Mouse (Mus musculus) neural tube, embryonic 15.5 days (tissue): ENCODE measurements around the gene Erich3. TPM values are rescaled to one million over a fixed set of nuclear protein-coding genes. Genes with fewer than 3 reads are reported as not detected.

ENCODE experiments used
- ATAC-seq: fragments of 200-750 bp; cut with Nextera tagmentation; 2 replicates; pipeline ENCODE4 v1.8.0; 2017; ENCODE audit warnings: mild to moderate bottlenecking, moderate TSS enrichment, moderate library complexity; ENCODE audit not compliant: low FRiP score
- H3K27ac ChIP-seq: fragments of 300-500 bp; sonication (generic); replicated peaks from 2 replicates; pipeline ENCODE4 v1.5.1; 2015; ENCODE audit warnings: mild to moderate bottlenecking, inconsistent platforms
- H3K27me3 ChIP-seq: fragments of 300-500 bp; sonication (generic); replicated peaks from 2 replicates; pipeline ENCODE4 v1.6.1; 2015; ENCODE audit warnings: inconsistent platforms
- H3K36me3 ChIP-seq: fragments of 300-500 bp; sonication (generic); 2 replicates; pipeline ENCODE4 v1.6.1; 2015; ENCODE audit warnings: inconsistent platforms
- H3K4me1 ChIP-seq: fragments of 300-500 bp; sonication (generic); 2 replicates; pipeline ENCODE4 v1.6.1; 2015; ENCODE audit warnings: inconsistent platforms
- H3K4me2 ChIP-seq: fragments of 300-500 bp; sonication (generic); 2 replicates; pipeline ENCODE4 v1.6.1; 2015; ENCODE audit warnings: inconsistent platforms, mild to moderate bottlenecking, moderate library complexity
- H3K4me3 ChIP-seq: fragments of 300-500 bp; sonication (generic); replicated peaks from 2 replicates; pipeline ENCODE4 v1.5.1; 2015; ENCODE audit warnings: mild to moderate bottlenecking, inconsistent platforms
- H3K9ac ChIP-seq: fragments of 300-500 bp; sonication (generic); replicated peaks from 2 replicates; pipeline ENCODE4 v1.6.1; 2015; ENCODE audit warnings: mild to moderate bottlenecking, inconsistent platforms
- H3K9me3 ChIP-seq: fragments of 300-500 bp; sonication (generic); replicated peaks from 2 replicates; pipeline ENCODE4 v1.6.1; 2016; ENCODE audit warnings: inconsistent platforms
- WGBS: fragments of 180-500 bp; shearing (Covaris S2); methylation state at CpG from one replicate; pipeline ENCODE4 v1.1.7; 2015; ENCODE audit warnings: mixed read lengths; 5-methylcytosine and 5-hydroxymethylcytosine counted together
- polyA plus RNA-seq: library from polyadenylated mRNA; unstranded; fragments of >200 nt; fragmentation: Nextera tagmentation; extraction: Ambion mirVana; gene quantifications from 2 replicates; pipeline ENCODE4 v1.2.1, GENCODE M21; 2015

Gene Erich3
- polyA plus RNA-seq, 1 experiment from 2014 or later: 1.9 TPM

DNA sequence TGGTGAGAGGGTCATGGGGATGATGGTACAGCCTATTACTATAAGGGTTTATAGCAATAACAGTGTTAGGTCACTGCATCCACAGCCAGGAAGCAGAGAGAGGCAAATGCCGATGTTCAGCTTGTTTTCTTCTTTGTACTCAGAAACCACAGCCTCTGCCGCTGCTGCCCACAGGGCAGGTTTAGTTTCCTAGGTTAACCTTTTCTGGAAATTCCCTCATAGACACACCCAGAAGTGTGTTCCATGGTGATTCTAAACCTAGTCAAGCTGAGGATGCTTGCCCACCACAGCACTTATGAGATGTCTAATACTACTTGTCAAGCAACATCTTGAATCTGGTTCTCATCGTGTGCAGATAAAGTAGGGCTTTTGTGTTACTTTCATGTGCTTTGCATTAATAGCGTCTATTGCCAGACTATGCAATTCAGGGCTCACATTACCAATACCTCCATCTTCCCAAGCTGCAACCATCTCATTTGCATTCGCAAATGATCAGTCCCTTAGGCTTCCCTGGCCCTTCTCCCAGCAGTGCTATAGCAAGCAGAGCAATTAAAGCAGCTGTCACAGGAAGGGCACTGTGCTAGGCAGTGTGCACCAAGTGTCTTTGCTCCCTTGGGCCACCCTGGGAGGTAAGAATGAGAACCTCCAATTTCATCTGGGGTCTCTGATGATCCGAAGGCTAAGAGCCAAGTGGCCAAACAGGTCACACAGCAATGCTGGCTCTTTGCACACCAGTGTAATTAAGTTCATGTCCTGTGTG lies 115.4 kb downstream of the Erich3 start:
- peaks cover 19% of the 10 kb centered on the region for H3K4me1 ChIP-seq
- no peaks in the 10 kb centered on the region for H3K9me3 ChIP-seq
- no peak overlapping the region for H3K4me2 ChIP-seq
- H3K4me3 ChIP-seq: no peak overlapping the region
- 37% methylated on average over 6 of the region's 6 CpGs for WGBS
- no peaks in the 10 kb centered on the region for H3K36me3 ChIP-seq
- no peak overlapping the region for H3K27ac ChIP-seq
- H3K9ac ChIP-seq: no peak overlapping the region
- ATAC-seq: peak; percentile 62; the same call in 1 of the 2 replicates
- H3K27me3 ChIP-seq: no peaks in the 10 kb centered on the region

DNA sequence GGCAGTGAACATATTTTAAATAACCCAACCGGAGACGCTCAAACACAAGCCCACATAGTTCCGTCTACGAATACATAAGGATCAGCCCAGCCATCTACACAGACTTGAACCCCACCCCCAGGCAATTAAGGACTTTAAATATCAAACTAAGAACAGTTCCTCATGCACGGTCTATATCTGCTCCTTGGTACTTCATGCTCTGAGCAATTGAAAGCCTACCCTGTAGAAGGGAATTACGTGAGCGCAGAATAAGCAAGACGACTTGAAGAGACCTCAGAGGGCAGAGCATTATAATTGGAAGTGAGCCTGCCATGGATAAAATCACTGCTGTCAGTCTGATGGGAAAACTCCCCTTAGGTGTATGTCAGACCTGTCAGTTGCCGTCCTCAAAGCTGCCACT lies 122.7 kb downstream of the Erich3 start:
- Histone ChIP-seq H3K36me3 (no peaks in the 10 kb centered on the region), H3K4me1 (no peaks in the 10 kb centered on the region)
- 92% methylated on average over 9 of the region's 9 CpGs for WGBS

DNA sequence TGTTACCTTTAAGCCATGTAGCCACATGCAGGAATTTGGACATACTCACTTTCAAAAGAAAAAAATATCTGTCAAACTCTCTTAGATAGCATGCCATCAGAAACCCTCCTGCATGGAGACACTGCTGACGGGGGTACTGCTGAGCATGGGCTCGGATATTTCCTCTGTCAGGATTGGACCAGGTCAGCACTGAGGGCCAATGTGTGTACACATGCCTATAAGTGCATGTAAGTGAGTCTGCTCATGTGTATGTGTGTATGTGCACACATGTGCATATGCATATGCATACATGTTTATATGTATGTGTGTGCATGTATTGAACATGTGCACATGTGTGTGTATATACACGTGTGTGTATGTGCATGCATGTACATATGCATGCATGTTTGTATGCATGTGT lies 124.0 kb downstream of the Erich3 start:
- no peaks in the 10 kb centered on the region for H3K27me3 ChIP-seq
- no peak overlapping the region for H3K4me3 ChIP-seq
- H3K4me1 ChIP-seq: 0 out of 2 replicates have a peak, but pooled peaks cover 2% of the 10 kb centered on the region
- no peak for ATAC-seq
- H3K27ac ChIP-seq: no peak overlapping the region
- no peaks in the 10 kb centered on the region for H3K9me3 ChIP-seq
- no peak overlapping the region for H3K9ac ChIP-seq
- no peaks in the 10 kb centered on the region for H3K36me3 ChIP-seq
- 91% methylated on average over 3 of the region's 3 CpGs for WGBS
- H3K4me2 ChIP-seq: no peak overlapping the region

More for the DNA sequence above, 122.7 kb downstream of the Erich3 start:
- H3K4me2 ChIP-seq: no peak overlapping the region
- H3K9me3 ChIP-seq: no peaks in the 10 kb centered on the region
- no peaks in the 10 kb centered on the region for H3K27me3 ChIP-seq
- no peak overlapping the region for H3K9ac ChIP-seq
- no peak for ATAC-seq
- H3K27ac ChIP-seq: no peak overlapping the region
- no peak overlapping the region for H3K4me3 ChIP-seq

DNA sequence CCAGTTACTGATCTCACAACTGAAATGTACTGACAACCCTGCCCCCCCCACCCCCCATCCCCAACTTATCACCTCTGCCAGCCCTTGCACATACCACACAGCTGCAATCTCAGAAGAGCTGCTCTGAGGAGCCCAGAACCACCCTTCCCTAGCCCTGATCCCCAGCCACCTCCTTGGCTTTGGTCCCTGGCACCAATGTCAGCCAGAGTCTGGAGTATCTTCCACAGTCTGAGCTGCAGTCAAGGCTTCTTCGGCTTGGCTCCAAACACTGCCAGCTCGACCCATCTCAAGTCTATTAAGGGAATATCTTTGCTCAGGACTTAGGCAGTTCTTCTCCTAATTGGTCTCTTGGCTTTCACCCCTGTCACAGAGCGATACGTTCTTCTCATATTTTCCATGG lies 129.9 kb downstream of the Erich3 start:
- ATAC-seq: no peak
- H3K27me3 ChIP-seq: no peaks in the 10 kb centered on the region
- 69% methylated on average over 4 of the region's 4 CpGs for WGBS
- 0 out of 2 replicates have a peak, but pooled peaks cover 2% of the 10 kb centered on the region for H3K4me1 ChIP-seq
- H3K36me3 ChIP-seq: no peaks in the 10 kb centered on the region
- no peak overlapping the region for H3K9ac ChIP-seq
- H3K9me3 ChIP-seq: no peaks in the 10 kb centered on the region
- no peak overlapping the region for H3K4me2 ChIP-seq
- H3K27ac ChIP-seq: no peak overlapping the region
- H3K4me3 ChIP-seq: no peak overlapping the region

DNA sequence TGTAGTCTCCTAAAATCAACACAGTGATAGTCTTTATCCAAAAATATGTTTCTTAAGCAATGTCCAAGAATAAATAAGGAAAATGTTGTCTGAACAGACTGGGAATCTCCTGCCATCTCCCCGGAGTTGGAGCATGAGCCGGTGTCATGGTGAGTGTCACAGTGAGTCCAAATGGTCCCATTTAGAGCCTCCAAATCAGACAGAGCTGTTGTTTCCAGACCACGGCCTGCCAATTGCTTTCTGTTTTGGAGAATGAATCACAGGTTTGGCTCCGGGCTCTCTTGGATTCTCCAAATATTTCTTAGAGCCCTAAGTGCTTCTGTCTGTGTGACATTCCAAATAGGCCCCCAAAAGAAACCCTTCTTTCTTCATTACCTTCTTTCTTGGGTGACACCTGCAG lies 135.1 kb downstream of the Erich3 start:
- WGBS: 77% methylated on average over 4 of the region's 4 CpGs
- H3K9ac ChIP-seq: no peak overlapping the region
- no peak for ATAC-seq
- H3K27ac ChIP-seq: no peak overlapping the region
- H3K4me1 ChIP-seq: peaks cover 16% of the 10 kb centered on the region
- no peaks in the 10 kb centered on the region for H3K9me3 ChIP-seq
- H3K27me3 ChIP-seq: no peaks in the 10 kb centered on the region
- H3K4me2 ChIP-seq: no peak overlapping the region
- no peaks in the 10 kb centered on the region for H3K36me3 ChIP-seq
- no peak overlapping the region for H3K4me3 ChIP-seq

DNA sequence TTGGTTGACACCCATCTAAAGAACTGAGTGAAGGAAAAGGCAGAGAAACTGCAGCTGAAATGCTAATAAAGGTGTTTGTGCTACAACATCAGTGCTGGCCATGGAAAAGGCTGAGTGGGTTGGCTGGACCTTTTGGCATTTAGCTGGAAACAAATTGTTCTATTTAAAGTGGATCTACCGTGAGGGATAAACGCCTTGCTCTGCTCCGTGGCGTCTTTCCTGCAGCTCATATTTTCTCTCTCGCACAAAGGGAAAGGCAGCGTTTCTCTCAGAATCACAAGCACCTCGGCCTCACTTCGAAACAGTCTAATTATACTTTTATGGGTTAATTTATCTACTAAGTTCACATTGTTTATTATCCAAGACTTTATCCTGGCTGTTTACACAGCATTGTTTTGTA lies 136.8 kb downstream of the Erich3 start:
- Histone ChIP-seq H3K4me2 (peak overlapping the region; percentile 24), H3K4me1 (peaks cover 16% of the 10 kb centered on the region), H3K27ac (peak overlapping the region; percentile 68), H3K9ac (no peak overlapping the region), H3K4me3 (no peak overlapping the region), H3K36me3 (no peaks in the 10 kb centered on the region), H3K9me3 (no peaks in the 10 kb centered on the region), H3K27me3 (no peaks in the 10 kb centered on the region)
- ATAC-seq: no peak; the same call in 1 of the 2 replicates
- WGBS: 7% methylated on average over 8 of the region's 8 CpGs

DNA sequence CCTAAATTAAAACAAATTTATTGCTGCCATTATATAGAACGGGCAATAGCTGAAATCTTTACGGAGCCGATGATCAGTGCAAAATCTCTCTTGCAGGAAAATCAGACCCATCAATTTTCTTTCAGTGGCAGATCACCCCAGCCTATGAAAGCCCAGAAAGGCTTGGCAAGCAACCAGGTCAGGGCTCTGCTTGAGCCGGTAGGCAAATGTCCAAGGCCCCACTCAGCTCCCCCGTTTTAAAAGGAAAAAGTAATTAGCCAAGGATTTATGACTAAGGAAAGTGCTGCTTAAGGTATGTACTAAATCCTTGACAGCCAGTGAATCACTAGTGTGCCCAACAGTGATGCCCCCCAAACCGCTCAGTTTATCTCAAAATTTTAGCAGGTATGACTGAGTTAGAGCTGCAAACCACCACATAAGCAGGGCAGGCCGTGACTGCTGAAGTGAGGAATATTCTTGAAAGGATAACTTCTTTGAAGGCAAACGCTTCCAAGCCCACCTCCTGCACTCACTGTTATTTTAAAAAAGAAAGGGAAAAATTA lies 137.3 kb downstream of the Erich3 start:
- Histone ChIP-seq H3K9me3 (no peaks in the 10 kb centered on the region), H3K9ac (no peak overlapping the region), H3K4me2 (peak overlapping the region; percentile 24; the same call in 1 of the 2 replicates), H3K36me3 (no peaks in the 10 kb centered on the region), H3K4me3 (no peak overlapping the region), H3K27ac (no peak overlapping the region), H3K27me3 (no peaks in the 10 kb centered on the region), H3K4me1 (peaks cover 17% of the 10 kb centered on the region)
- peak; percentile 67 for ATAC-seq
- 30% methylated on average over 8 of the region's 8 CpGs for WGBS

DNA sequence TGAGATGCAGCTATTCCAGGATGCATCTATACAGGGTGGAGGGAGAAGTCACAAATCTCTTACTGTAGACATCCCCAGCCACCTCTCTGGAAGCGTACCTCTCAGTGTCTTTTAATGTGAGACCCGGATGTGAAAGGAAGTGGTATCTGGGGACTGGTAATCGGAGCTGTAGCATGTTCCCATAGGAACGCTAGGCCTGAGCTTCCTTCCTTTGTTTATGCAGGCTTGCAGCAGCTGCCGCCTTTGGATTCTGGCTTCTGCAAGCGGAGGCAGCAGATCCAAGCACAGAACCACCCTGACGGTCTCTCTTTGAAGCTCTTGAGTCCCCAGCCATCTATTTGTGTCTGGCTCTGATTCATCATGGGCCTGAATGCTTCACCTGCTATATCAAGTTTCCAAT lies 143.0 kb downstream of the Erich3 start:
- no peaks in the 10 kb centered on the region for H3K27me3 ChIP-seq
- H3K27ac ChIP-seq: peak overlapping the region; percentile 54
- no peak overlapping the region for H3K4me3 ChIP-seq
- H3K9ac ChIP-seq: no peak overlapping the region
- H3K36me3 ChIP-seq: no peaks in the 10 kb centered on the region
- peaks cover 32% of the 10 kb centered on the region for H3K4me1 ChIP-seq
- peak; percentile 64; the same call in 1 of the 2 replicates for ATAC-seq
- H3K4me2 ChIP-seq: no peak overlapping the region
- 8% methylated on average over 7 of the region's 7 CpGs for WGBS
- no peaks in the 10 kb centered on the region for H3K9me3 ChIP-seq

DNA sequence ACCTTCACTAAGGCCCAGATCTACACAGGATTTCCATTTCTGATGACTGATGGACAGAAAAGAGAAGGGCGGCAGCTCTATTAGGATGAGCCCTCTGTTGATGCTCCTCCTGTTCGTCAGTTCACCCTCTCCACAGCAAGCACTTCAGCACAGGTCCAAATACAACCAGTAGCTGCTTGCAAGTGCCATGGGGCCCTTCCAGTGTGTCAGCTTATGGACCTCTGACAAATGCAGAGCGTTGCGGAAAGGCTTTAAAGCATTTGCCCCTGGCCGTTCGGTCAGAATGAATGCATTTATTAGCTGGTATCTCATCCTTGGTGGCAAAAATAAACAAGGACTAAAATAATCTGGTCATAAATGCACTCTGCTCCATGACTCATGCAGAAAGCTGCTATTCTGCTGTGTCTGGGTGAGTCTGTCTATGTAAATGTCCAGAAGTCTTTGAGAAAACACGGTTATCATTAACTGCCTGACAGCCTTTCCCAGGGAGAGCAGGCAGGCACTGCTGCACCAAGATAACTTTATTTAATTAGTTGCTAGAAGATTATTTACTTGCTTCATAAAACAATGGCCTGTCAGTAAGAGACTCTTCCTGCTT lies 146.7 kb downstream of the Erich3 start:
- 57% methylated on average over 7 of the region's 7 CpGs for WGBS
- no peaks in the 10 kb centered on the region for H3K36me3 ChIP-seq
- peaks cover 33% of the 10 kb centered on the region for H3K4me1 ChIP-seq
- no peak overlapping the region for H3K27ac ChIP-seq
- no peak overlapping the region for H3K4me2 ChIP-seq
- no peaks in the 10 kb centered on the region for H3K9me3 ChIP-seq
- H3K27me3 ChIP-seq: no peaks in the 10 kb centered on the region; the same call in 1 of the 2 replicates
- no peak overlapping the region for H3K4me3 ChIP-seq
- no peak for ATAC-seq
- H3K9ac ChIP-seq: no peak overlapping the region

DNA sequence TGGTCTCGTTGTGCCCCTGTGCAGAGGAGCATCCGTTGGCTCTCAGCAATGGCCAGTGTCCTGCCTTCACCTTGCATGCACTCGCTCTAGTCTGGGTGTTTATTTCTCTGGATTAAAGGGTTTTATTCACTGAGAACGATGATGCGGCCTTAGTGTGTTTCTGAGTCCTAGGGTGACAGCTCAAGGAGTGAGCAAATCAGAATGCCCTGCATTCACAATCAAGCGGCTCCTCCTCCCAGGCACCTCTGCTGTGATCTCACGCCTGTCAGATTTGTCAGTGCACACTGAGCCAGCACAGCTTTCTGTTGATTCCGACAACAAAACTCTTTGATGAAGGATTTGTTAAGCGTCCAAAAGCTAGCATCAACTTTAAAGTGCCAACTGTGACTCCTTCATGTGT lies 147.6 kb downstream of the Erich3 start:
- 37% methylated on average over 9 of the region's 9 CpGs for WGBS
- H3K27me3 ChIP-seq: no peaks in the 10 kb centered on the region; the same call in 1 of the 2 replicates
- no peaks in the 10 kb centered on the region for H3K36me3 ChIP-seq
- H3K9ac ChIP-seq: no peak overlapping the region
- H3K4me3 ChIP-seq: no peak overlapping the region
- H3K4me1 ChIP-seq: peaks cover 33% of the 10 kb centered on the region
- H3K4me2 ChIP-seq: no peak overlapping the region
- ATAC-seq: no peak
- H3K27ac ChIP-seq: no peak overlapping the region
- no peaks in the 10 kb centered on the region for H3K9me3 ChIP-seq

DNA sequence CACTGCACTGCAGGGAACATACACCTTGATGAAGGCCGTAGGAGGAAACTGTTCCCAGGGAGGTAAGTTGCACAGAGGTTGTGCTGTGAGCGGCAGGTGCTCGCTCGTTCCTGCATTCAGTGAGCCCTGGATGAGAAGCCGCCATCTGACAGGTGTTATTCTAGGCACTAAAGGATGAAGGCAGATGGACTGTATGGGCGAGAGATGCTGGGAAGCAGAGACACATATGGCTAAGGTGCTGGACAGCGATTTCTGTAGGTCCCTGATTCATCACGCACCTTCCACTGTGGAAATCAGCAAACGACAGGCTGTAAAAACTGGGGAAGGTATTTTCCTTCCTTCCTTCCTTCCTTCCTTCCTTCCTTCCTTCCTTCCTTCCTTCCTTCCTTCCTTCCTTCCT lies 148.2 kb downstream of the Erich3 start:
- peaks cover 31% of the 10 kb centered on the region for H3K4me1 ChIP-seq
- WGBS: 76% methylated on average over 9 of the region's 9 CpGs
- H3K4me2 ChIP-seq: no peak overlapping the region
- H3K36me3 ChIP-seq: no peaks in the 10 kb centered on the region
- H3K9ac ChIP-seq: no peak overlapping the region
- no peak overlapping the region for H3K27ac ChIP-seq
- ATAC-seq: no peak
- H3K9me3 ChIP-seq: no peaks in the 10 kb centered on the region
- no peaks in the 10 kb centered on the region; the same call in 1 of the 2 replicates for H3K27me3 ChIP-seq
- H3K4me3 ChIP-seq: no peak overlapping the region

DNA sequence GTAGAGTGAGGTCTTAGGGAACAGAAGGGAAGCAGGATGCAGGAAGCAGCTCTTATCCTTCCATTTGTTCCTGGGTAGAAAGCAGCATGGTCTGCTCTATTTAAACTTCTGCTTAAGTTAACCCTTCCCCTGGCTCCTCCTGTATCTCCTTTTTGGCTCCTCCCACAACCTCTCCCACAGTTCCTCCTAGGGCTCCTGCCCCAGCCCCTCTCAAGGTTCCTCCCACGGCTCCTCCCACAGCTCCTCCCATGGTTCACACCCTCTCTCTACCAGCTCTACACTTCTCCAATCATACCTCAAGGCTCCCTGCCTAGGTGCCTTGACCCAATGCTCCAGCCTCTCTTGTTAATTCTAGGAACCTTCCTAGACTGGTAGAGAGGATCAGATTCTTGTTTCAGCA lies 149.2 kb downstream of the Erich3 start:
- H3K4me1 ChIP-seq: peaks cover 31% of the 10 kb centered on the region
- WGBS: 58% methylated on average over 1 of the region's 1 CpGs
- no peaks in the 10 kb centered on the region for H3K36me3 ChIP-seq
- no peak overlapping the region for H3K9ac ChIP-seq
- H3K9me3 ChIP-seq: no peaks in the 10 kb centered on the region
- no peaks in the 10 kb centered on the region; the same call in 1 of the 2 replicates for H3K27me3 ChIP-seq
- H3K27ac ChIP-seq: no peak overlapping the region
- no peak overlapping the region for H3K4me3 ChIP-seq
- no peak overlapping the region for H3K4me2 ChIP-seq
- ATAC-seq: no peak
